Mouse (Mus musculus) heart, adult 2 months (tissue): Measurements from ENCODE around the gene Med11. TPM values are rescaled to one million over a fixed set of nuclear protein-coding genes. Genes with fewer than 3 reads are reported as not detected.
A peak's percentile ranks its signal among the peaks of the same experiment; 100 is the strongest.

ENCODE experiments used
- DNase-seq, 2 experiments: peaks; one replicate each; pipeline ENCODE4 v3.0.0; 2021
- H3K27ac ChIP-seq: fragments of 200-600 bp; 2 replicates; pipeline ENCODE4 v1.8.1; 2022
- H3K27me3 ChIP-seq: fragments of 200-500 bp; 2 replicates; pipeline ENCODE4 v1.6.1; 2012; ENCODE audit warnings: mild to moderate bottlenecking, low read length, inconsistent platforms, mixed read lengths; ENCODE audit not compliant: control insufficient read depth, insufficient read depth
- H3K36me3 ChIP-seq: fragments of 200-500 bp; 2 replicates; pipeline ENCODE4 v1.6.1; 2012; ENCODE audit warnings: low read length, inconsistent platforms; ENCODE audit not compliant: control insufficient read depth, insufficient read depth
- H3K4me1 ChIP-seq: fragments of 200-500 bp; 2 replicates; pipeline ENCODE4 v1.6.1; 2011; ENCODE audit warnings: low read length; ENCODE audit not compliant: control insufficient read depth, insufficient read depth
- H3K4me3 ChIP-seq: fragments of 200-600 bp; 2 replicates; pipeline ENCODE4 v1.8.1; 2022
- H3K79me2 ChIP-seq: fragments of 200-500 bp; replicated peaks from 2 replicates; pipeline ENCODE4 v1.6.1; 2012; ENCODE audit warnings: mild to moderate bottlenecking, inconsistent platforms, low read length, moderate library complexity, mixed read lengths; ENCODE audit not compliant: control insufficient read depth, insufficient read depth
- H3K9ac ChIP-seq: fragments of 200-500 bp; 2 replicates; pipeline ENCODE4 v1.6.1; 2012; ENCODE audit warnings: low read depth, mild to moderate bottlenecking, control low read depth, inconsistent platforms, low read length, mixed read lengths
- CTCF ChIP-seq: fragments of 200-600 bp; IDR thresholded peaks from 2 replicates; pipeline ENCODE4 v1.8.1; 2022; ENCODE audit warnings: antibody characterized with exemption, mild to moderate bottlenecking, moderate library complexity
- EP300 ChIP-seq: fragments of 200-500 bp; IDR thresholded peaks from 2 replicates; pipeline ENCODE4 v1.6.1; 2011; ENCODE audit warnings: low read depth, low read length, control low read depth; ENCODE audit not compliant: insufficient read depth
- POLR2A ChIP-seq: fragments of 200-500 bp; IDR thresholded peaks from 2 replicates; pipeline ENCODE4 v1.6.1; 2011; ENCODE audit warnings: mild to moderate bottlenecking, low read depth, low read length, control low read depth; ENCODE audit not compliant: insufficient read depth
- WGBS: fragments of 180-500 bp; shearing (Covaris S2); methylation state at CpG from one replicate; pipeline ENCODE4 v1.1.7; 2018; 5-methylcytosine and 5-hydroxymethylcytosine counted together
- intact Hi-C: fragments of 180-260 bp; cut with DNase I; formaldehyde crosslinking; loops from one replicate; pipeline ENCODE4 v1.15.1; 2025
- microRNA-seq, 2 experiments: library from miRNA; unstranded; fragments of <30 nt; microRNA quantifications; one replicate each; pipeline ENCODE4 v1.2.0; 2021
- polyA plus RNA-seq: library from polyadenylated mRNA; depleted of rRNA; stranded (reverse); fragments of >200 nt; gene quantifications from 2 replicates; pipeline ENCODE4 v1.2.3, GENCODE M21; 2012; rRNA removed
- total RNA-seq, 2 experiments: library from RNA; stranded (reverse); gene quantifications; 2 replicates each; pipeline ENCODE4 v1.2.3; 2021

Med11 gene
- total and polyA plus RNA-seq, 3 experiments, result 6.6 to 9.7 (median 6.7) TPM

GRCm38 (mm10) chr11:70499566-70500475 is 48.1 kb downstream of the Med11 start:
- TF ChIP-seq EP300, result no peak
- TF ChIP-seq CTCF, result peak; percentile 76
- no peak for TF ChIP-seq POLR2A
- no peaks in the 10 kb centered on the region for H3K27me3 ChIP-seq
- no peaks in the 10 kb centered on the region for H3K4me1 ChIP-seq
- intact Hi-C loops, result loop anchor here (1.0 kb wide), 1 partner anchor 48 kb away; no protein-coding TSS in a partner anchor
- 58% methylated on average over 14 of the region's 14 CpGs for WGBS
- no peak overlapping the region for H3K4me3 ChIP-seq
- H3K27ac ChIP-seq, result no peak overlapping the region
- H3K79me2 ChIP-seq, result no peaks in the 10 kb centered on the region
- no peaks in the 10 kb centered on the region for H3K36me3 ChIP-seq
- peak in 1 of 2 experiments; percentile 31 for DNase-seq
- H3K9ac ChIP-seq, result no peak overlapping the region

- no peaks in the 10 kb centered on the region for H3K27me3 ChIP-seq
- no peak overlapping the region for H3K27ac ChIP-seq
- H3K4me1 ChIP-seq, result no peaks in the 10 kb centered on the region
- no peak for DNase-seq
- no peaks in the 10 kb centered on the region for H3K36me3 ChIP-seq
- 92% methylated on average over 1 of the region's 1 CpGs for WGBS
- no peak overlapping the region for H3K4me3 ChIP-seq
- no peak for TF ChIP-seq EP300
- no peak for TF ChIP-seq CTCF
- no peak for TF ChIP-seq POLR2A
- no peak overlapping the region for H3K9ac ChIP-seq
- no peaks in the 10 kb centered on the region for H3K79me2 ChIP-seq
- intact Hi-C loops, result loop anchor here (1.0 kb wide), 1 partner anchor 48 kb away; no protein-coding TSS in a partner anchor
These were observed 48.7 kb downstream of the Med11 start for GRCm38 (mm10) chr11:70500476-70500812.

GRCm38 (mm10) chr11:70502018-70502417 is 50.3 kb downstream of the Med11 start:
- Histone ChIP-seq H3K36me3 (no peaks in the 10 kb centered on the region), H3K27ac (no peak overlapping the region), H3K79me2 (no peaks in the 10 kb centered on the region), H3K4me3 (no peak overlapping the region), H3K4me1 (no peaks in the 10 kb centered on the region), H3K9ac (no peak overlapping the region), H3K27me3 (no peaks in the 10 kb centered on the region)
- intact Hi-C loops, result no loop called here
- WGBS, result 58% methylated on average over 3 of the region's 3 CpGs
- no peak for TF ChIP-seq EP300
- no peak for TF ChIP-seq CTCF
- TF ChIP-seq POLR2A, result no peak
- DNase-seq, result no peak

Small RNAs within 50 kb of the gene (microRNA-seq; reads per million reads assigned to microRNA genes)
- 0 to 1.2 reads per million in 2 experiments for gene Mir7115

Other genes with a start within 250 kb of the Med11 start
Only the 30 nearest of the 31 such genes appear.
- under 1 TPM; 0.34 to 0.52 TPM for gene Slc16a11, start 239.2 kb upstream of the Med11 start, total RNA-seq
- gene Slc16a11, start 239.2 kb upstream of the Med11 start, polyA plus RNA-seq, result 1.1 and 9.6 TPM in 2 replicates
- gene Slc16a13, start 230.9 kb upstream of the Med11 start, total RNA-seq, result 1 to 10 TPM; 2.2 to 2.8 TPM
- 4.0 and 7.4 TPM in 2 replicates for gene Slc16a13, start 230.9 kb upstream of the Med11 start, polyA plus RNA-seq
- gene Bcl6b, start 222.1 kb upstream of the Med11 start, total RNA-seq, result 10 to 100 TPM in 1 of 2 experiments, 1 to 10 TPM in 1; 9.1 to 13.7 TPM
- gene Bcl6b, start 222.1 kb upstream of the Med11 start, polyA plus RNA-seq, result 18.9 and 21.0 TPM in 2 replicates
- 10 to 100 TPM; 30.7 to 34.5 TPM for gene 0610010K14Rik, start 214.0 kb upstream of the Med11 start, total RNA-seq
- gene 0610010K14Rik, start 214.0 kb upstream of the Med11 start, polyA plus RNA-seq, result 38.9 and 48.1 TPM in 2 replicates
- gene Gm21988, start 212.1 kb upstream of the Med11 start, total RNA-seq, result 1 to 10 TPM; 2.0 to 3.4 TPM
- 5.0 and 5.5 TPM in 2 replicates for gene Gm21988, start 212.1 kb upstream of the Med11 start, polyA plus RNA-seq
- 100 to 1,000 TPM in 1 of 2 experiments, 10 to 100 TPM in 1; 95.4 to 103 TPM for gene Rnasek, start 212.1 kb upstream of the Med11 start, total RNA-seq
- gene Rnasek, start 212.1 kb upstream of the Med11 start, polyA plus RNA-seq, result 130 and 166 TPM in 2 replicates
- gene Alox12, start 196.6 kb upstream of the Med11 start, total RNA-seq, result 1 to 10 TPM; 2.8 to 6.0 TPM
- 6.2 and 7.2 TPM in 2 replicates for gene Alox12, start 196.6 kb upstream of the Med11 start, polyA plus RNA-seq
- under 1 TPM in 1 of 2 experiments, not detected in 1; 0.16 TPM for gene Alox12e, start 129.3 kb upstream of the Med11 start, total RNA-seq
- gene Alox12e, start 129.3 kb upstream of the Med11 start, polyA plus RNA-seq, result 0.10 TPM in 1 of 2 replicates, not detected in the other
- 10 to 100 TPM in 1 of 2 experiments, 1 to 10 TPM in 1; 5.5 to 13.7 TPM for gene Alox15, start 99.9 kb upstream of the Med11 start, total RNA-seq
- gene Alox15, start 99.9 kb upstream of the Med11 start, polyA plus RNA-seq, result 1.5 and 2.9 TPM in 2 replicates
- gene Pelp1, start 41.9 kb upstream of the Med11 start, total RNA-seq, result 10 to 100 TPM; 17.0 to 20.7 TPM
- gene Pelp1, start 41.9 kb upstream of the Med11 start, polyA plus RNA-seq, result 12.4 and 13.0 TPM in 2 replicates
- 10 to 100 TPM; 10.2 to 10.8 TPM for gene Arrb2, start 19.3 kb upstream of the Med11 start, total RNA-seq
- gene Arrb2, start 19.3 kb upstream of the Med11 start, polyA plus RNA-seq, result 23.6 and 27.6 TPM in 2 replicates
- 1 to 10 TPM; 1.3 to 2.9 TPM for gene Zmynd15, start 7.5 kb downstream of the Med11 start, total RNA-seq
- gene Zmynd15, start 7.5 kb downstream of the Med11 start, polyA plus RNA-seq, result 3.2 and 3.8 TPM in 2 replicates
- gene Cxcl16, start 8.1 kb downstream of the Med11 start, total RNA-seq, result 1 to 10 TPM; 7.9 to 8.8 TPM
- gene Cxcl16, start 8.1 kb downstream of the Med11 start, polyA plus RNA-seq, result 17.6 and 20.6 TPM in 2 replicates
- gene Tm4sf5, start 53.3 kb downstream of the Med11 start, total RNA-seq, result 1 to 10 TPM; 1.2 to 1.3 TPM
- 1.5 and 2.1 TPM in 2 replicates for gene Tm4sf5, start 53.3 kb downstream of the Med11 start, polyA plus RNA-seq
- gene Vmo1, start 62.7 kb downstream of the Med11 start, total RNA-seq, result not detected
- gene Vmo1, start 62.7 kb downstream of the Med11 start, polyA plus RNA-seq, result not detected in 2 replicates
- not detected for gene Gltpd2, start 67.3 kb downstream of the Med11 start, total RNA-seq
- gene Gltpd2, start 67.3 kb downstream of the Med11 start, polyA plus RNA-seq, result not detected in 2 replicates
- gene Psmb6, start 73.4 kb downstream of the Med11 start, total RNA-seq, result 100 to 1,000 TPM; 204 to 231 TPM
- 296 and 367 TPM in 2 replicates for gene Psmb6, start 73.4 kb downstream of the Med11 start, polyA plus RNA-seq
- gene Gm40193, start 81.0 kb downstream of the Med11 start, total RNA-seq, result not detected
- not detected in 2 replicates for gene Gm40193, start 81.0 kb downstream of the Med11 start, polyA plus RNA-seq
- gene Pld2, start 88.1 kb downstream of the Med11 start, total RNA-seq, result 1 to 10 TPM; 4.3 to 5.8 TPM
- 15.1 and 21.0 TPM in 2 replicates for gene Pld2, start 88.1 kb downstream of the Med11 start, polyA plus RNA-seq
- 10 to 100 TPM; 41.3 to 46.8 TPM for gene Mink1, start 111.0 kb downstream of the Med11 start, total RNA-seq
- gene Mink1, start 111.0 kb downstream of the Med11 start, polyA plus RNA-seq, result 40.8 and 49.6 TPM in 2 replicates
- gene 4930544D05Rik, start 163.9 kb downstream of the Med11 start, total RNA-seq, result not detected
- gene 4930544D05Rik, start 163.9 kb downstream of the Med11 start, polyA plus RNA-seq, result 0.31 TPM in 1 of 2 replicates, not detected in the other
- not detected for gene Chrne, start 167.3 kb downstream of the Med11 start, total RNA-seq
- gene Chrne, start 167.3 kb downstream of the Med11 start, polyA plus RNA-seq, result not detected in 2 replicates
- gene Gp1ba, start 187.2 kb downstream of the Med11 start, total RNA-seq, result under 1 TPM; 0.34 to 0.98 TPM
- gene Gp1ba, start 187.2 kb downstream of the Med11 start, polyA plus RNA-seq, result 0.29 and 0.59 TPM in 2 replicates
- 10 to 100 TPM; 50.8 to 58.7 TPM for gene Rnf167, start 195.3 kb downstream of the Med11 start, total RNA-seq
- 65.0 and 80.9 TPM in 2 replicates for gene Rnf167, start 195.3 kb downstream of the Med11 start, polyA plus RNA-seq
- gene Slc25a11, start 195.6 kb downstream of the Med11 start, total RNA-seq, result 100 to 1,000 TPM; 532 to 626 TPM
- 632 and 932 TPM in 2 replicates for gene Slc25a11, start 195.6 kb downstream of the Med11 start, polyA plus RNA-seq
- 100 to 1,000 TPM; 270 to 280 TPM for gene Pfn1, start 202.7 kb downstream of the Med11 start, total RNA-seq
- gene Pfn1, start 202.7 kb downstream of the Med11 start, polyA plus RNA-seq, result 439 and 479 TPM in 2 replicates
- gene Eno3, start 205.3 kb downstream of the Med11 start, total RNA-seq, result 1,000 to 10,000 TPM; 1,523 to 1,659 TPM
- gene Eno3, start 205.3 kb downstream of the Med11 start, polyA plus RNA-seq, result 1,222 and 1,919 TPM in 2 replicates
- gene Spag7, start 217.5 kb downstream of the Med11 start, total RNA-seq, result 10 to 100 TPM; 82.8 to 99.4 TPM
- gene Spag7, start 217.5 kb downstream of the Med11 start, polyA plus RNA-seq, result 72.9 and 87.8 TPM in 2 replicates
- 10 to 100 TPM; 37.8 to 37.9 TPM for gene Camta2, start 236.2 kb downstream of the Med11 start, total RNA-seq
- gene Camta2, start 236.2 kb downstream of the Med11 start, polyA plus RNA-seq, result 27.6 and 32.5 TPM in 2 replicates
- 1 to 10 TPM; 6.3 to 6.9 TPM for gene Inca1, start 248.2 kb downstream of the Med11 start, total RNA-seq
- gene Inca1, start 248.2 kb downstream of the Med11 start, polyA plus RNA-seq, result 4.6 and 5.4 TPM in 2 replicates